ENCODE assay signal across 17 mouse cellular contexts in genomic region chr17:90599570-90600524, GRCm38 (mm10).
DNase-seq lines count a peak whose midpoint lies in the region; ATAC-seq and TF ChIP-seq lines count a peak whose summit lies in the region.
"Had no signal": no experiment of that assay in that cellular context is flagged by ENCODE, and none has a peak within 500 bp of the region (broad histone marks: within the 10 kb centered on the region; RNA-seq: fewer than 3 reads in every experiment).

No protein-coding gene starts in this region.

- no peaks in the 10 kb centered on the region for H3K36me3 ChIP-seq in midbrain, embryonic 10.5 days
- H3K36me3 ChIP-seq in midbrain, embryonic 14.5 days (ENCODE audit: control insufficient read depth, insufficient read depth, low read length), result 0 out of 2 replicates have a peak, but pooled peaks cover 5% of the 10 kb centered on the region
- H3K36me3 ChIP-seq: embryonic facial prominence, embryonic 12.5 days; forebrain, embryonic 12.5 days; heart, embryonic 12.5 days; hindbrain, embryonic 10.5 days had no signal

- H3K4me3 ChIP-seq in midbrain, embryonic 10.5 days, result no peak overlapping the region
- no peak overlapping the region for H3K4me3 ChIP-seq in midbrain, embryonic 14.5 days (replicated peaks; ENCODE audit: low read depth, low read length)
- H3K4me3 ChIP-seq: embryonic facial prominence, embryonic 12.5 days; forebrain, embryonic 12.5 days; heart, embryonic 12.5 days; hindbrain, embryonic 10.5 days had no signal

- H3K27me3 ChIP-seq in midbrain, embryonic 10.5 days (ENCODE audit: low read depth, poor library complexity, severe bottlenecking), result no peaks in the 10 kb centered on the region
- no peaks in the 10 kb centered on the region for H3K27me3 ChIP-seq in midbrain, embryonic 14.5 days (ENCODE audit: control insufficient read depth, insufficient read depth, low read length)
- H3K27me3 ChIP-seq: embryonic facial prominence, embryonic 12.5 days; forebrain, embryonic 12.5 days; heart, embryonic 12.5 days had no signal

- DNase-seq in brain, embryonic 14.5 days (ENCODE audit: low read depth), result peak; percentile 65
- no peak for DNase-seq in midbrain, embryonic 10.5 days (ENCODE audit: low spot score)
- DNase-seq in midbrain, embryonic 14.5 days, result peak; percentile 56
- DNase-seq in telencephalon, adult 2 months (ENCODE audit: low read depth, low spot score), result peak; percentile 6
- DNase-seq in lung, adult 18-20 months, result no peak
- DNase-seq in testis, postnatal 10 days (ENCODE audit: low spot score), result no peak
- DNase-seq: adrenal gland, adult 2 months; adrenal gland, postnatal 36 days; cerebellum, adult 11 months; cerebellum, adult 9-10 months; cerebellum, postnatal 25 days; gastrocnemius, postnatal 25 days had no signal

- no peak for TF ChIP-seq CTCF in brain, embryonic 14.5 days (IDR thresholded peaks at IDR 0.05; ENCODE audit: borderline replicate concordance, extremely low read depth, insufficient read depth, insufficient read length)

- 77% methylated on average over 9 of the region's 9 CpGs for WGBS in midbrain, embryonic 10.5 days
- WGBS in midbrain, embryonic 14.5 days, result 54% methylated on average over 9 of the region's 9 CpGs

- 0 out of 2 replicates have a peak overlapping the region, but pooled peaks have one; percentile 23 for H3K27ac ChIP-seq in midbrain, embryonic 10.5 days (replicated peaks)
- peak overlapping the region; percentile 27; the same call in 1 of the 2 replicates for H3K27ac ChIP-seq in midbrain, embryonic 14.5 days (replicated peaks; ENCODE audit: low read depth, low read length)
- H3K27ac ChIP-seq: embryonic facial prominence, embryonic 12.5 days; forebrain, embryonic 12.5 days; hindbrain, embryonic 10.5 days had no signal

- H3K4me1 ChIP-seq in midbrain, embryonic 10.5 days, result peaks cover 12% of the 10 kb centered on the region
- H3K4me1 ChIP-seq in midbrain, embryonic 14.5 days (ENCODE audit: control insufficient read depth, insufficient read depth, low read length), result peaks cover 2% of the 10 kb centered on the region; the same call in 1 of the 2 replicates
- H3K4me1 ChIP-seq: embryonic facial prominence, embryonic 12.5 days; heart, embryonic 12.5 days had no signal

- H3K9ac ChIP-seq in midbrain, embryonic 14.5 days (replicated peaks; ENCODE audit: low read length), result no peak overlapping the region
- H3K9ac ChIP-seq: embryonic facial prominence, embryonic 12.5 days; forebrain, embryonic 12.5 days; heart, embryonic 12.5 days had no signal

- peak; percentile 71 for ATAC-seq in midbrain, embryonic 14.5 days (ENCODE audit: low FRiP score, low TSS enrichment)
- ATAC-seq: forebrain, embryonic 16.5 days had no signal

- H3K9me3 ChIP-seq in midbrain, embryonic 10.5 days (replicated peaks), result peaks cover 6% of the 10 kb centered on the region; the same call in 1 of the 2 replicates
- H3K9me3 ChIP-seq in midbrain, embryonic 14.5 days (ENCODE audit: control insufficient read depth, low read length), result peaks cover 4% of the 10 kb centered on the region; the same call in 1 of the 2 replicates
- H3K9me3 ChIP-seq: embryonic facial prominence, embryonic 12.5 days had no signal

- no peak for TF ChIP-seq POLR2A in brain, embryonic 14.5 days (IDR thresholded peaks at IDR 0.05; ENCODE audit: borderline replicate concordance, extremely low read depth, insufficient read depth, insufficient read length, poor library complexity, severe bottlenecking)

- H3K4me2 ChIP-seq in midbrain, embryonic 14.5 days (ENCODE audit: low read length), result no peak overlapping the region
- H3K4me2 ChIP-seq: embryonic facial prominence, embryonic 12.5 days; forebrain, embryonic 12.5 days; heart, embryonic 12.5 days had no signal

Comparison
In these comparisons a context has a peak if more than half of its experiments do, and no peak if none do; other contexts are left out.
1. DNase-seq: peak in brain, embryonic 14.5 days (single experiment), midbrain, embryonic 14.5 days (single experiment) and telencephalon, adult 2 months (single experiment); none in midbrain, embryonic 10.5 days (single experiment), lung, adult 18-20 months (0 of 2) and testis, postnatal 10 days (single experiment).